Comparison of ENCODE assay signal across 33 mouse cellular contexts in genomic region chr9:57667817-57668216, GRCm38 (mm10). TPM values are rescaled to one million over a fixed set of nuclear protein-coding genes. Genes with fewer than 3 reads are reported as not detected.
DNase-seq lines count a peak whose midpoint lies in the region; ATAC-seq and TF ChIP-seq lines count a peak whose summit lies in the region.
"Had no signal": no experiment of that assay in that cellular context is flagged by ENCODE, and none has a peak within 500 bp of the region (broad histone marks: within the 10 kb centered on the region; RNA-seq: fewer than 3 reads in every experiment).

No protein-coding gene starts in this region.

- ATAC-seq in megakaryocyte, adult 5-6 weeks (ENCODE audit: poor library complexity, severe bottlenecking), result no peak
- peak; percentile 75 for ATAC-seq in lung, embryonic 16.5 days (ENCODE audit: low read depth)
- ATAC-seq in midbrain, postnatal 0 days (ENCODE audit: low FRiP score), result no peak
- no peak for ATAC-seq in forebrain, embryonic 13.5 days
- ATAC-seq: forebrain, embryonic 15.5 days; hindbrain, embryonic 16.5 days; Patski had no signal

- WGBS in heart, adult 2 months, result 39% methylated on average over 11 of the region's 11 CpGs
- 57% methylated on average over 11 of the region's 11 CpGs for WGBS in lung, embryonic 16.5 days
- 65% methylated on average over 11 of the region's 11 CpGs for WGBS in midbrain, postnatal 0 days
- 57% methylated on average over 11 of the region's 11 CpGs for WGBS in forebrain, embryonic 13.5 days

- intact Hi-C loops in heart, adult 2 months (cut with DNase I), result loop anchor here (5.0 kb wide), 1 partner anchor 39 kb away; the partner anchor contains the start of gene Edc3

- no peaks in the 10 kb centered on the region for H3K27me3 ChIP-seq in heart, adult 2 months (ENCODE audit: control insufficient read depth, insufficient read depth, low read length)
- H3K27me3 ChIP-seq in megakaryocyte, embryonic 14.5 days (replicated peaks), result peaks cover 8% of the 10 kb centered on the region
- no peaks in the 10 kb centered on the region for H3K27me3 ChIP-seq in lung, embryonic 16.5 days (ENCODE audit: control insufficient read depth, insufficient read depth, low read depth, low read length)
- H3K27me3 ChIP-seq in midbrain, postnatal 0 days (ENCODE audit: insufficient read depth, low read length), result no peaks in the 10 kb centered on the region
- peaks cover 3% of the 10 kb centered on the region; the same call in 1 of the 2 replicates for H3K27me3 ChIP-seq in forebrain, embryonic 13.5 days
- H3K27me3 ChIP-seq: embryonic facial prominence, embryonic 12.5 days; forebrain, embryonic 15.5 days; midbrain, embryonic 12.5 days; stomach, embryonic 15.5 days had no signal

- H3K36me3 ChIP-seq in heart, adult 2 months (ENCODE audit: control insufficient read depth, insufficient read depth, low read length), result no peaks in the 10 kb centered on the region
- H3K36me3 ChIP-seq in megakaryocyte, embryonic 14.5 days (replicated peaks; ENCODE audit: low read length), result no peaks in the 10 kb centered on the region
- H3K36me3 ChIP-seq in lung, embryonic 16.5 days (ENCODE audit: control insufficient read depth, insufficient read depth, low read length), result no peaks in the 10 kb centered on the region
- H3K36me3 ChIP-seq in midbrain, postnatal 0 days (ENCODE audit: insufficient read depth, low read length), result no peaks in the 10 kb centered on the region
- H3K36me3 ChIP-seq in forebrain, embryonic 13.5 days (ENCODE audit: poor library complexity, severe bottlenecking), result no peaks in the 10 kb centered on the region
- H3K36me3 ChIP-seq: embryonic facial prominence, embryonic 12.5 days; forebrain, embryonic 15.5 days; heart, embryonic 13.5 days; limb, embryonic 10.5 days; limb, embryonic 15.5 days; liver, embryonic 15.5 days; midbrain, embryonic 12.5 days; stomach, embryonic 15.5 days had no signal

- TF ChIP-seq EP300 in heart, adult 2 months (IDR thresholded peaks at IDR 0.05; ENCODE audit: insufficient read depth, low read depth, low read length), result peak; percentile 96

- DNase-seq in heart, adult 2 months, result peak in 1 of 2 experiments; percentile 45
- no peak for DNase-seq in heart, adult 8-10 months (ENCODE audit: low spot score)
- peak; percentile 77 for DNase-seq in lung, postnatal 36 days
- no peak for DNase-seq in midbrain, postnatal 0 days (ENCODE audit: low spot score)
- DNase-seq: adrenal gland, postnatal 14 days; cerebellum, adult 11-12 months; cerebellum, adult 9-11 months; embryo, embryonic 11 days; heart, postnatal 10 days; kidney, postnatal 10 days; layer of hippocampus, adult 9-11 months had no signal

- peaks cover 20% of the 10 kb centered on the region for H3K9me3 ChIP-seq in megakaryocyte, embryonic 14.5 days
- H3K9me3 ChIP-seq in lung, embryonic 16.5 days (ENCODE audit: control insufficient read depth, low read length), result no peaks in the 10 kb centered on the region
- no peaks in the 10 kb centered on the region for H3K9me3 ChIP-seq in midbrain, postnatal 0 days (ENCODE audit: low read length)
- no peaks in the 10 kb centered on the region for H3K9me3 ChIP-seq in forebrain, embryonic 13.5 days (replicated peaks)
- H3K9me3 ChIP-seq: embryonic facial prominence, embryonic 12.5 days; forebrain, embryonic 15.5 days; heart, embryonic 13.5 days; limb, embryonic 10.5 days; limb, embryonic 15.5 days; liver, embryonic 15.5 days; midbrain, embryonic 12.5 days; stomach, embryonic 15.5 days had no signal

- peaks cover 10% of the 10 kb centered on the region for H3K4me1 ChIP-seq in heart, adult 2 months (ENCODE audit: control insufficient read depth, insufficient read depth, low read length)
- peaks cover 48% of the 10 kb centered on the region for H3K4me1 ChIP-seq in megakaryocyte, embryonic 14.5 days
- no peaks in the 10 kb centered on the region; the same call in 1 of the 2 replicates for H3K4me1 ChIP-seq in lung, embryonic 16.5 days (replicated peaks; ENCODE audit: control insufficient read depth, insufficient read depth, low read length)
- H3K4me1 ChIP-seq in midbrain, postnatal 0 days (ENCODE audit: insufficient read depth, low read length), result no peaks in the 10 kb centered on the region
- H3K4me1 ChIP-seq in forebrain, embryonic 13.5 days, result no peaks in the 10 kb centered on the region
- H3K4me1 ChIP-seq: embryonic facial prominence, embryonic 12.5 days; forebrain, embryonic 15.5 days; limb, embryonic 10.5 days; limb, embryonic 15.5 days; midbrain, embryonic 12.5 days; stomach, embryonic 15.5 days had no signal

- no peaks in the 10 kb centered on the region for H3K79me2 ChIP-seq in heart, adult 2 months (replicated peaks; ENCODE audit: control insufficient read depth, insufficient read depth, low read length)

- H3K4me2 ChIP-seq in lung, embryonic 16.5 days (ENCODE audit: low read depth, low read length), result no peak overlapping the region
- H3K4me2 ChIP-seq in midbrain, postnatal 0 days (ENCODE audit: low read depth, low read length, poor library complexity, severe bottlenecking), result no peak overlapping the region
- H3K4me2 ChIP-seq in forebrain, embryonic 13.5 days, result no peak overlapping the region
- H3K4me2 ChIP-seq: embryonic facial prominence, embryonic 12.5 days; forebrain, embryonic 15.5 days; heart, embryonic 13.5 days; limb, embryonic 15.5 days; liver, embryonic 15.5 days; midbrain, embryonic 12.5 days; stomach, embryonic 15.5 days had no signal

- H3K27ac ChIP-seq in heart, adult 2 months, result peak overlapping the region; percentile 56
- H3K27ac ChIP-seq in lung, embryonic 16.5 days (ENCODE audit: low read length), result peak overlapping the region; percentile 55
- no peak overlapping the region for H3K27ac ChIP-seq in midbrain, postnatal 0 days (ENCODE audit: low read depth, low read length)
- H3K27ac ChIP-seq in forebrain, embryonic 13.5 days, result no peak overlapping the region
- H3K27ac ChIP-seq: embryonic facial prominence, embryonic 12.5 days; forebrain, embryonic 15.5 days; heart, embryonic 13.5 days; limb, embryonic 10.5 days; limb, embryonic 15.5 days; liver, embryonic 15.5 days; midbrain, embryonic 12.5 days; stomach, embryonic 15.5 days had no signal

- no peak overlapping the region for H3K4me3 ChIP-seq in heart, adult 2 months
- peak overlapping the region; percentile 68 for H3K4me3 ChIP-seq in megakaryocyte, embryonic 14.5 days (replicated peaks)
- H3K4me3 ChIP-seq in lung, embryonic 16.5 days (ENCODE audit: low read length), result no peak overlapping the region
- no peak overlapping the region for H3K4me3 ChIP-seq in midbrain, postnatal 0 days (ENCODE audit: low read depth, low read length)
- H3K4me3 ChIP-seq in forebrain, embryonic 13.5 days, result no peak overlapping the region
- H3K4me3 ChIP-seq: embryonic facial prominence, embryonic 12.5 days; forebrain, embryonic 15.5 days; heart, embryonic 13.5 days; limb, embryonic 10.5 days; limb, embryonic 15.5 days; liver, embryonic 15.5 days; midbrain, embryonic 12.5 days; stomach, embryonic 15.5 days had no signal

- no peak for TF ChIP-seq CTCF in heart, adult 2 months (IDR thresholded peaks at IDR 0.05)
- no peak for TF ChIP-seq CTCF in midbrain, postnatal 0 days (IDR thresholded peaks at IDR 0.05)

- TF ChIP-seq POLR2A in heart, adult 2 months (IDR thresholded peaks at IDR 0.05; ENCODE audit: insufficient read depth, low read depth, low read length), result no peak

- no peak overlapping the region for H3K9ac ChIP-seq in heart, adult 2 months (ENCODE audit: low read depth, low read length)
- H3K9ac ChIP-seq in lung, embryonic 16.5 days (ENCODE audit: low read length), result no peak overlapping the region
- H3K9ac ChIP-seq in midbrain, postnatal 0 days (replicated peaks; ENCODE audit: low read length, poor library complexity, severe bottlenecking), result no peak overlapping the region
- no peak overlapping the region for H3K9ac ChIP-seq in forebrain, embryonic 13.5 days
- H3K9ac ChIP-seq: embryonic facial prominence, embryonic 12.5 days; forebrain, embryonic 15.5 days; heart, embryonic 13.5 days; limb, embryonic 15.5 days; liver, embryonic 15.5 days; midbrain, embryonic 12.5 days; stomach, embryonic 15.5 days had no signal

RNA-seq across cellular contexts. Expression of gene Csk, which starts 14.4 kb away (rescaled TPM):
- total RNA-seq in heart, adult 2 months (2021), result 10 to 100 TPM; 23.3 to 29.7 TPM
- 19.4 and 20.6 TPM in 2 replicates for polyA plus RNA-seq in heart, adult 2 months (2012; rRNA removed)
- total RNA-seq in heart, adult 8-10 months (2022), result 10 to 100 TPM; 18.9 to 32.0 (median 27.7) TPM
- 400 and 436 TPM in 2 replicates for polyA plus RNA-seq in megakaryocyte, embryonic 14.5 days (2012; ENCODE audit: insufficient read depth, low replicate concordance)
- total RNA-seq in megakaryocyte, adult 5-6 weeks (2015), result 88.6 and 96.7 TPM in 2 replicates
- total RNA-seq in megakaryocyte, adult 5-6 weeks (2017), result 230 and 282 TPM in 2 replicates
- 25.5 and 27.8 TPM in 2 replicates for polyA plus RNA-seq in lung, embryonic 16.5 days (2015; fragmentation: Nextera tagmentation; extraction: Ambion mirVana)
- total RNA-seq in midbrain, postnatal 0 days (2014; rRNA removed), result 133 and 152 TPM in 2 replicates
- polyA plus RNA-seq in midbrain, postnatal 0 days (2015; fragmentation: Nextera tagmentation; extraction: Ambion mirVana), result 42.4 and 45.5 TPM in 2 replicates
- 35.0 and 39.8 TPM in 2 replicates for polyA plus RNA-seq in forebrain, embryonic 13.5 days (2015; fragmentation: Nextera tagmentation; extraction: Ambion mirVana)

RNA-seq across cellular contexts. Expression of gene Cyp1a2, which starts 15.7 kb away (rescaled TPM):
- total RNA-seq in heart, adult 2 months (2021), result not detected
- 1.00 TPM in 1 of 2 replicates, not detected in the other for polyA plus RNA-seq in heart, adult 2 months (2012; rRNA removed)
- not detected for total RNA-seq in heart, adult 8-10 months (2022)
- not detected in 2 replicates for polyA plus RNA-seq in megakaryocyte, embryonic 14.5 days (2012; ENCODE audit: insufficient read depth, low replicate concordance)
- not detected in 2 replicates for total RNA-seq in megakaryocyte, adult 5-6 weeks (2015)
- not detected in 2 replicates for total RNA-seq in megakaryocyte, adult 5-6 weeks (2017)
- polyA plus RNA-seq in lung, embryonic 16.5 days (2015; fragmentation: Nextera tagmentation; extraction: Ambion mirVana), result not detected in 2 replicates
- total RNA-seq in midbrain, postnatal 0 days (2014; rRNA removed), result not detected in 2 replicates
- not detected in 2 replicates for polyA plus RNA-seq in midbrain, postnatal 0 days (2015; fragmentation: Nextera tagmentation; extraction: Ambion mirVana)
- polyA plus RNA-seq in forebrain, embryonic 13.5 days (2015; fragmentation: Nextera tagmentation; extraction: Ambion mirVana), result not detected in 2 replicates
- total RNA-seq: gastrocnemius, adult 8-10 months; granulocyte monocyte progenitor cell, adult 5-6 weeks; heart, postnatal 10 days; left cerebral cortex, postnatal 10 days; MEL; monocyte, adult 5-6 weeks had no signal
- polyA plus RNA-seq: embryonic facial prominence, embryonic 12.5 days; forebrain, embryonic 15.5 days; heart, embryonic 13.5 days; hindbrain, embryonic 11.5 days; hindbrain, embryonic 16.5 days; intestine, embryonic 14.5 days; limb, embryonic 10.5 days; limb, embryonic 15.5 days; midbrain, embryonic 12.5 days; neural tube, embryonic 14.5 days; Patski; stomach, embryonic 15.5 days had no signal

RNA-seq across cellular contexts. Expression of gene Cyp1a1, which starts 19.9 kb away (rescaled TPM):
- total RNA-seq in heart, adult 2 months (2021), result under 1 TPM; 0.09 to 0.13 TPM
- 0.20 and 0.78 TPM in 2 replicates for polyA plus RNA-seq in heart, adult 2 months (2012; rRNA removed)
- total RNA-seq in heart, adult 8-10 months (2022), result under 1 TPM in 2 of 4 experiments, not detected in 2; 0.14 to 0.69 TPM
- 1.0 TPM in 1 of 2 replicates, not detected in the other for polyA plus RNA-seq in megakaryocyte, embryonic 14.5 days (2012; ENCODE audit: insufficient read depth, low replicate concordance)
- not detected in 2 replicates for total RNA-seq in megakaryocyte, adult 5-6 weeks (2015)
- not detected in 2 replicates for total RNA-seq in megakaryocyte, adult 5-6 weeks (2017)
- 0.13 TPM in 1 of 2 replicates, not detected in the other for polyA plus RNA-seq in lung, embryonic 16.5 days (2015; fragmentation: Nextera tagmentation; extraction: Ambion mirVana)
- 0.28 TPM in 1 of 2 replicates, not detected in the other for total RNA-seq in midbrain, postnatal 0 days (2014; rRNA removed)
- 0.09 TPM in 2 replicates for polyA plus RNA-seq in midbrain, postnatal 0 days (2015; fragmentation: Nextera tagmentation; extraction: Ambion mirVana)
- polyA plus RNA-seq in forebrain, embryonic 13.5 days (2015; fragmentation: Nextera tagmentation; extraction: Ambion mirVana), result 0.06 TPM in 1 of 2 replicates, not detected in the other
- total RNA-seq: granulocyte monocyte progenitor cell, adult 5-6 weeks; heart, postnatal 10 days; monocyte, adult 5-6 weeks had no signal
- polyA plus RNA-seq: embryonic facial prominence, embryonic 12.5 days; heart, embryonic 13.5 days; hindbrain, embryonic 11.5 days; intestine, embryonic 14.5 days; midbrain, embryonic 12.5 days; Patski; stomach, embryonic 15.5 days had no signal

RNA-seq across cellular contexts. Expression of gene Edc3, which starts 40.5 kb away (rescaled TPM):
- total RNA-seq in heart, adult 2 months (2021), result 1 to 10 TPM; 5.3 to 5.7 TPM
- polyA plus RNA-seq in heart, adult 2 months (2012; rRNA removed), result 5.5 and 6.6 TPM in 2 replicates
- total RNA-seq in heart, adult 8-10 months (2022), result 1 to 10 TPM; 3.6 to 5.3 (median 4.5) TPM
- 1.1 and 2.8 TPM in 2 replicates for polyA plus RNA-seq in megakaryocyte, embryonic 14.5 days (2012; ENCODE audit: insufficient read depth, low replicate concordance)
- 5.5 and 5.7 TPM in 2 replicates for total RNA-seq in megakaryocyte, adult 5-6 weeks (2015)
- 3.7 and 4.9 TPM in 2 replicates for total RNA-seq in megakaryocyte, adult 5-6 weeks (2017)
- polyA plus RNA-seq in lung, embryonic 16.5 days (2015; fragmentation: Nextera tagmentation; extraction: Ambion mirVana), result 31.1 TPM in 2 replicates
- 10.6 and 11.9 TPM in 2 replicates for total RNA-seq in midbrain, postnatal 0 days (2014; rRNA removed)
- 27.3 and 27.8 TPM in 2 replicates for polyA plus RNA-seq in midbrain, postnatal 0 days (2015; fragmentation: Nextera tagmentation; extraction: Ambion mirVana)
- 36.0 and 41.5 TPM in 2 replicates for polyA plus RNA-seq in forebrain, embryonic 13.5 days (2015; fragmentation: Nextera tagmentation; extraction: Ambion mirVana)

RNA-seq across cellular contexts. Expression of gene Lman1l, which starts 47.2 kb away (rescaled TPM):
- not detected for total RNA-seq in heart, adult 2 months (2021)
- 0.20 TPM in 1 of 2 replicates, not detected in the other for polyA plus RNA-seq in heart, adult 2 months (2012; rRNA removed)
- under 1 TPM in 3 of 4 experiments, not detected in 1; 0.16 to 0.32 (median 0.22) TPM for total RNA-seq in heart, adult 8-10 months (2022)
- not detected in 2 replicates for polyA plus RNA-seq in megakaryocyte, embryonic 14.5 days (2012; ENCODE audit: insufficient read depth, low replicate concordance)
- total RNA-seq in megakaryocyte, adult 5-6 weeks (2015), result not detected in 2 replicates
- total RNA-seq in megakaryocyte, adult 5-6 weeks (2017), result not detected in 2 replicates
- not detected in 2 replicates for polyA plus RNA-seq in lung, embryonic 16.5 days (2015; fragmentation: Nextera tagmentation; extraction: Ambion mirVana)
- not detected in 2 replicates for total RNA-seq in midbrain, postnatal 0 days (2014; rRNA removed)
- polyA plus RNA-seq in midbrain, postnatal 0 days (2015; fragmentation: Nextera tagmentation; extraction: Ambion mirVana), result 0.10 TPM in 1 of 2 replicates, not detected in the other
- polyA plus RNA-seq in forebrain, embryonic 13.5 days (2015; fragmentation: Nextera tagmentation; extraction: Ambion mirVana), result not detected in 2 replicates
- total RNA-seq: adrenal gland, postnatal 14 days; gastrocnemius, adult 8-10 months; granulocyte monocyte progenitor cell, adult 5-6 weeks; heart, postnatal 10 days; left cerebral cortex, postnatal 10 days; monocyte, adult 5-6 weeks had no signal
- polyA plus RNA-seq: embryonic facial prominence, embryonic 12.5 days; forebrain, embryonic 15.5 days; heart, embryonic 13.5 days; hindbrain, embryonic 11.5 days; hindbrain, embryonic 16.5 days; intestine, embryonic 14.5 days; limb, embryonic 10.5 days; limb, embryonic 15.5 days; liver, embryonic 15.5 days; neural tube, embryonic 14.5 days; stomach, embryonic 15.5 days had no signal

Comparison
In these comparisons a context has a peak if more than half of its experiments do, and no peak if none do; other contexts are left out.
1. H3K27ac ChIP-seq: peak in heart, adult 2 months (single experiment) and lung, embryonic 16.5 days (single experiment); none in midbrain, postnatal 0 days (single experiment) and forebrain, embryonic 13.5 days (single experiment).